Mouse (Mus musculus): ENCODE measurements around the gene 4930415O20Rik.

DNA sequence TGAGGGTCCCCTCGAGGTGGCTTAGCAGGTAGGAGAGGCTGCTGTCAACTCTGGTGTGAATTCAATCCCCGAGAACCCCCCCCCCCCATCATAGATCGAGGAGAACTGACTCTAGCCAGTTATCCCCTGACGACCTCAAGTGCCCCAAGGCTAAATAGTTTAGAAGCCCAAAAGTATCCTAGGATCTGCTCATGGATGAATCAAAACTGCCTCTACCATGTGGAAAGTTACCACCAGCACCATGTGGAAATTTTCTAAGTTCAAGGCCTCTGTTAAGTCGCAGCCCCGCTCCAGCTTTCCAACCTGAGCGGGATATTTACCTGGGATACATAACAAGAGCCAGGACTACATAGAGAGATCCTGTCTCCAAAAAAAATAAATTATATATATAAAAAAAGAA, 1.6 kb upstream of the 4930415O20Rik start:
- TF ChIP-seq CTCF (IDR thresholded peaks at IDR 0.05; ENCODE audit: low read depth) (no peak), EP300 (IDR thresholded peaks at IDR 0.05; ENCODE audit: low read depth) (no peak)

Measured in liver, postnatal 0 days (tissue).